Mouse (Mus musculus): ENCODE data around the gene Rgs3. TPM values are rescaled to one million over a fixed set of nuclear protein-coding genes. Genes with fewer than 3 reads are reported as not detected.

Gene Rgs3
- polyA plus RNA-seq, 1 experiment from 2014 or later, result 59.4 TPM

GRCm38 (mm10) chr4:62700426-62700825 lies 140.8 kb downstream of the Rgs3 start:
- peak overlapping the region; percentile 83 for H3K27ac ChIP-seq
- no peak for ATAC-seq (ENCODE audit: insufficient number of reproducible peaks, low FRiP score, low TSS enrichment, low read depth)
- H3K27me3 ChIP-seq, result no peaks in the 10 kb centered on the region
- peaks cover 83% of the 10 kb centered on the region for H3K4me1 ChIP-seq
- peaks cover 29% of the 10 kb centered on the region for H3K36me3 ChIP-seq
- peak overlapping the region; percentile 64 for H3K4me2 ChIP-seq
- peak overlapping the region; percentile 39 for H3K9ac ChIP-seq
- H3K4me3 ChIP-seq, result peak overlapping the region; percentile 49
- no peaks in the 10 kb centered on the region for H3K9me3 ChIP-seq
- 55% methylated on average over 5 of the region's 5 CpGs for WGBS

- no peak for ATAC-seq (ENCODE audit: insufficient number of reproducible peaks, low FRiP score, low TSS enrichment, low read depth)
- H3K27me3 ChIP-seq, result no peaks in the 10 kb centered on the region
- peaks cover 29% of the 10 kb centered on the region for H3K36me3 ChIP-seq
- WGBS, result 81% methylated on average over 9 of the region's 9 CpGs
- no peak overlapping the region for H3K9ac ChIP-seq
- peak overlapping the region; percentile 43; the same call in 1 of the 2 replicates for H3K27ac ChIP-seq
- H3K4me2 ChIP-seq, result peak overlapping the region; percentile 7; the same call in 1 of the 2 replicates
- peaks cover 69% of the 10 kb centered on the region for H3K4me1 ChIP-seq
- H3K4me3 ChIP-seq, result no peak overlapping the region
- no peaks in the 10 kb centered on the region for H3K9me3 ChIP-seq
Observed at GRCm38 (mm10) chr4:62703151-62703550, 143.5 kb downstream of the Rgs3 start.

- H3K27me3 ChIP-seq, result no peaks in the 10 kb centered on the region
- WGBS, result 89% methylated on average over 13 of the region's 13 CpGs
- peaks cover 60% of the 10 kb centered on the region for H3K4me1 ChIP-seq
- no peak overlapping the region for H3K9ac ChIP-seq
- no peak overlapping the region for H3K4me2 ChIP-seq
- H3K4me3 ChIP-seq, result no peak overlapping the region
- ATAC-seq (ENCODE audit: insufficient number of reproducible peaks, low FRiP score, low TSS enrichment, low read depth), result no peak
- no peaks in the 10 kb centered on the region for H3K9me3 ChIP-seq
- H3K27ac ChIP-seq, result peak overlapping the region; percentile 81
- peaks cover 29% of the 10 kb centered on the region for H3K36me3 ChIP-seq
Observed at GRCm38 (mm10) chr4:62704204-62704603, 144.6 kb downstream of the Rgs3 start.

GRCm38 (mm10) chr4:62705013-62705412 lies 145.4 kb downstream of the Rgs3 start:
- peak overlapping the region; percentile 81 for H3K27ac ChIP-seq

DNA sequence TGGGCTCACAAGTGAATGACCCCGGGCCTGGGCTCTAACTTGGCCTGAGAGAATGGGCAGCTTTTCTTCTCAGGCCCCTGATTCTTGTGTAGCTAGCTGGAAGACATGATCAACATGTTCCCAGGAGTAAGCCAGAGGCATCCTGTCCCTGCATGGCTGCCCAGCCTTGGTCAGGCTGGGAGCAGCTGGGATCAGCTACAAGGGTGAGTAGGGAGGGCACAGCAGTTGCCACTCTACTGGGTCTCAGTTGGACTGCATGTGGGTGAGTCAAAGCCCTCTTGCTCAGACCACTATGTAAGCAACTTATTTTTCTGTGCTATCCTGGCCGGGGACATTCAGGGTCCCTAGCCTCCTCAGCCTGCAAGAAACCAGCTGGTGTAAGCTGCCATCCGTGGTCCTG lies 146.1 kb downstream of the Rgs3 start:
- Histone ChIP-seq H3K4me3 (no peak overlapping the region), H3K36me3 (peaks cover 25% of the 10 kb centered on the region), H3K4me1 (peaks cover 46% of the 10 kb centered on the region), H3K9me3 (no peaks in the 10 kb centered on the region), H3K4me2 (no peak overlapping the region), H3K27ac (peak overlapping the region; percentile 81), H3K9ac (no peak overlapping the region), H3K27me3 (no peaks in the 10 kb centered on the region)
- WGBS, result 28% methylated on average over 3 of the region's 3 CpGs
- ATAC-seq (ENCODE audit: insufficient number of reproducible peaks, low FRiP score, low TSS enrichment, low read depth), result no peak

More at GRCm38 (mm10) chr4:62705013-62705412, 145.4 kb downstream of the Rgs3 start:
- WGBS, result 44% methylated on average over 10 of the region's 10 CpGs
- Histone ChIP-seq H3K4me2 (no peak overlapping the region), H3K9me3 (no peaks in the 10 kb centered on the region), H3K36me3 (peaks cover 29% of the 10 kb centered on the region), H3K27me3 (no peaks in the 10 kb centered on the region), H3K4me1 (peaks cover 54% of the 10 kb centered on the region), H3K4me3 (no peak overlapping the region), H3K9ac (no peak overlapping the region)
- peak; percentile 63; the same call in 1 of the 2 replicates for ATAC-seq (ENCODE audit: insufficient number of reproducible peaks, low FRiP score, low TSS enrichment, low read depth)

DNA sequence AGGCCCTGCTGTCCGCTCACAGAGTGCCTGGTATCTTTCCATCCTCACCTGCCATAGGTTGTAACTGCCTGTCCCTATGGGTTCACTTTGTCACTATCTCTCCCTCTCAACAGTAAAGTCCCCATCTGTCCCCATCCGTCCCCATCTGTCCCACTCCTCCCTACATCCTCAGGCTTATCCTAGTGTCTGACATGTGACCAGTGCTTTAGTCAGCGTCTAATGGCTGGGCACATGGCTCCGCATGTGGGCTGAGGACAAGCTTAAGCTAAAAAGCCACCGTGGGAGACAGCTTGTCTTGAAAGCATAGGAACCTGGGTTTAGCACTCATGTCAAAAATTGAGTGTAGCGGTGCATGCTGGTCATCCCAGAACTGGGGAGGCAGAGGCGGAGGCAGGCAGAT lies 148.4 kb downstream of the Rgs3 start:
- Histone ChIP-seq H3K4me2 (no peak overlapping the region), H3K4me1 (peaks cover 32% of the 10 kb centered on the region), H3K9ac (no peak overlapping the region), H3K27me3 (no peaks in the 10 kb centered on the region), H3K4me3 (no peak overlapping the region), H3K36me3 (peaks cover 12% of the 10 kb centered on the region), H3K9me3 (no peaks in the 10 kb centered on the region), H3K27ac (no peak overlapping the region)
- ATAC-seq (ENCODE audit: insufficient number of reproducible peaks, low FRiP score, low TSS enrichment, low read depth), result no peak
- 84% methylated on average over 7 of the region's 7 CpGs for WGBS

- H3K27ac ChIP-seq, result no peak overlapping the region
- no peak overlapping the region for H3K4me2 ChIP-seq
- WGBS, result 61% methylated on average over 1 of the region's 1 CpGs
- H3K9ac ChIP-seq, result no peak overlapping the region
- no peaks in the 10 kb centered on the region for H3K27me3 ChIP-seq
- H3K36me3 ChIP-seq, result peaks cover 3% of the 10 kb centered on the region
- peaks cover 24% of the 10 kb centered on the region for H3K4me1 ChIP-seq
- H3K4me3 ChIP-seq, result no peak overlapping the region
- H3K9me3 ChIP-seq, result no peaks in the 10 kb centered on the region
- ATAC-seq (ENCODE audit: insufficient number of reproducible peaks, low FRiP score, low TSS enrichment, low read depth), result no peak
Observed at GRCm38 (mm10) chr4:62708994-62709393, 149.3 kb downstream of the Rgs3 start.

- Histone ChIP-seq H3K27me3 (no peaks in the 10 kb centered on the region), H3K27ac (no peak overlapping the region), H3K4me2 (no peak overlapping the region), H3K4me1 (peaks cover 19% of the 10 kb centered on the region), H3K36me3 (no peaks in the 10 kb centered on the region), H3K9ac (no peak overlapping the region), H3K4me3 (no peak overlapping the region), H3K9me3 (no peaks in the 10 kb centered on the region)
- 69% methylated on average over 5 of the region's 5 CpGs for WGBS
- ATAC-seq (ENCODE audit: insufficient number of reproducible peaks, low FRiP score, low TSS enrichment, low read depth), result no peak
Observed at GRCm38 (mm10) chr4:62709448-62709847, 149.8 kb downstream of the Rgs3 start.

- Histone ChIP-seq H3K4me2 (no peak overlapping the region), H3K9ac (no peak overlapping the region), H3K4me3 (no peak overlapping the region), H3K36me3 (no peaks in the 10 kb centered on the region), H3K27ac (no peak overlapping the region), H3K9me3 (no peaks in the 10 kb centered on the region), H3K4me1 (peaks cover 2% of the 10 kb centered on the region; the same call in 1 of the 2 replicates), H3K27me3 (no peaks in the 10 kb centered on the region)
- ATAC-seq (ENCODE audit: insufficient number of reproducible peaks, low FRiP score, low TSS enrichment, low read depth), result no peak
- 78% methylated on average over 7 of the region's 7 CpGs for WGBS
Observed at GRCm38 (mm10) chr4:62711159-62711558, 151.5 kb downstream of the Rgs3 start.

DNA sequence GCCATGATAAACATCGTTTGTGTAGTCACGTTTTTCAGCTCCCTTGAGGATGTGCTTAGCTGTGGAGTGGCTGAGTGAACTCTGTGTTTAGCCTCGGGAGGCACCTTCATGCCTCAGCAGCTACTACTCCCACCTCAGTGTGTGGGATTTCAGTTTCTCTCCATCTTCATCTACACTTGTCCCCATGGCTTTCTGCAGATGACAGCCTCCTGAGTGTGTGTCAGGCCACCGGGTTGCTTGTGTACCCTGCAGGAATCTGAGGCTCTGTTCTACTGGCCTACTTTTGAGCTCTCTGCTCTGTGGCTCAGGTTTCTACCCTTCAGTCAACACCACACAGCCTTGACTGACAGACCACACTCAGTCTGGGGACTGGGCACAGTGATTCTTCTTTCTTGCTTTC lies 151.9 kb downstream of the Rgs3 start:
- no peak overlapping the region for H3K4me3 ChIP-seq
- no peak overlapping the region for H3K27ac ChIP-seq
- no peak overlapping the region for H3K4me2 ChIP-seq
- 62% methylated on average over 4 of the region's 4 CpGs for WGBS
- no peaks in the 10 kb centered on the region for H3K36me3 ChIP-seq
- H3K9me3 ChIP-seq, result no peaks in the 10 kb centered on the region
- no peaks in the 10 kb centered on the region for H3K27me3 ChIP-seq
- H3K4me1 ChIP-seq, result no peaks in the 10 kb centered on the region
- ATAC-seq (ENCODE audit: insufficient number of reproducible peaks, low FRiP score, low TSS enrichment, low read depth), result no peak
- H3K9ac ChIP-seq, result no peak overlapping the region

DNA sequence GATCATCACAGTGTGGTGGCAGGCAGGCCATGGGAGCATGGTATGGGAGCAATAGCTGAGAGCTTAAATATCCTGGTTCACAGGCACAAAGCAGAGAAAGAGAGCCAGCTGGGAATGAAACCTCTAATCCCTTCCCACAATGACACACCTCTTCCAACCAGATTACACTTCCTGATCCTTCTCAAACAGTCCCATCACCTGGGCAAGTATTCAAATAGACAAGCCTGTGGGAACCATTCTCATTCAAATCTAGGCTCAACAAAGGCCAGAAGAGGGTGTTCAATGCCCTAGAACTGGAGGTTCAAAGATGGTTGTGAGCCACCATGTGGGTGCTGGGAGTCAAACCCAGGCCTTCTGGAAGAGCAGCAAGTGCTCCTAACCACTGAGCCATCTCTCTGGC lies 161.2 kb downstream of the Rgs3 start:
- no peak for ATAC-seq (ENCODE audit: insufficient number of reproducible peaks, low FRiP score, low TSS enrichment, low read depth)
- H3K4me3 ChIP-seq, result no peak overlapping the region

GRCm38 (mm10) chr4:62722021-62722426 lies 162.4 kb downstream of the Rgs3 start:
- no peak overlapping the region for H3K4me3 ChIP-seq
- 47% methylated on average over 3 of the region's 3 CpGs for WGBS

More for the DNA sequence above, 161.2 kb downstream of the Rgs3 start:
- no peak overlapping the region for H3K4me2 ChIP-seq
- H3K9ac ChIP-seq, result no peak overlapping the region
- H3K27ac ChIP-seq, result no peak overlapping the region
- H3K36me3 ChIP-seq, result no peaks in the 10 kb centered on the region
- H3K27me3 ChIP-seq, result no peaks in the 10 kb centered on the region
- peaks cover 9% of the 10 kb centered on the region for H3K4me1 ChIP-seq
- H3K9me3 ChIP-seq, result no peaks in the 10 kb centered on the region

GRCm38 (mm10) chr4:62723795-62724194 lies 164.1 kb downstream of the Rgs3 start:
- no peak overlapping the region for H3K4me3 ChIP-seq
- no peak for ATAC-seq (ENCODE audit: insufficient number of reproducible peaks, low FRiP score, low TSS enrichment, low read depth)
- H3K9me3 ChIP-seq, result no peaks in the 10 kb centered on the region
- no peaks in the 10 kb centered on the region for H3K36me3 ChIP-seq
- no peak overlapping the region for H3K4me2 ChIP-seq
- H3K27ac ChIP-seq, result no peak overlapping the region
- peaks cover 29% of the 10 kb centered on the region for H3K4me1 ChIP-seq
- no peaks in the 10 kb centered on the region for H3K27me3 ChIP-seq
- no peak overlapping the region for H3K9ac ChIP-seq
- WGBS, result 88% methylated on average over 5 of the region's 5 CpGs

More at GRCm38 (mm10) chr4:62722021-62722426, 162.4 kb downstream of the Rgs3 start:
- Histone ChIP-seq H3K4me2 (no peak overlapping the region), H3K9ac (no peak overlapping the region), H3K9me3 (no peaks in the 10 kb centered on the region), H3K27me3 (no peaks in the 10 kb centered on the region), H3K4me1 (peaks cover 11% of the 10 kb centered on the region), H3K27ac (peak overlapping the region; percentile 27; the same call in 1 of the 2 replicates), H3K36me3 (no peaks in the 10 kb centered on the region)
- no peak for ATAC-seq (ENCODE audit: insufficient number of reproducible peaks, low FRiP score, low TSS enrichment, low read depth)

Data from limb, embryonic 15.5 days (tissue).